Mouse (Mus musculus) heart, adult 11 months (tissue): Measurements from ENCODE around the gene Tjp3.
A peak's percentile ranks its signal among the peaks of the same experiment; 100 is the strongest.

ENCODE experiments used
- DNase-seq: peaks from one replicate; pipeline ENCODE4 v3.0.0; 2022

Tjp3 gene

GRCm38 (mm10) chr10:81319330-81319699, 27.9 kb upstream of the Tjp3 start:
- peak; percentile 96 for DNase-seq

GRCm38 (mm10) chr10:81318589-81319329, 27.4 kb upstream of the Tjp3 start:
- peak; percentile 96 for DNase-seq

- DNase-seq, result peak; percentile 96
Observed at GRCm38 (mm10) chr10:81317273-81317672, 25.9 kb upstream of the Tjp3 start.

GRCm38 (mm10) chr10:81316338-81317060, 25.1 kb upstream of the Tjp3 start:
- no peak for DNase-seq

GRCm38 (mm10) chr10:81315587-81315986, 24.2 kb upstream of the Tjp3 start:
- DNase-seq, result peak; percentile 91

- no peak for DNase-seq
Observed at GRCm38 (mm10) chr10:81314201-81314600, 22.8 kb upstream of the Tjp3 start.

- no peak for DNase-seq
Observed at GRCm38 (mm10) chr10:81313581-81313980, 22.2 kb upstream of the Tjp3 start.

GRCm38 (mm10) chr10:81309571-81309970, 18.2 kb upstream of the Tjp3 start:
- no peak for DNase-seq

- DNase-seq, result peak; percentile 92
Observed at GRCm38 (mm10) chr10:81306837-81307682, 15.7 kb upstream of the Tjp3 start.

GRCm38 (mm10) chr10:81306173-81306668, 14.8 kb upstream of the Tjp3 start:
- peak; percentile 91 for DNase-seq

GRCm38 (mm10) chr10:81305663-81306062, 14.3 kb upstream of the Tjp3 start:
- DNase-seq, result no peak

- peak; percentile 96 for DNase-seq
Observed at GRCm38 (mm10) chr10:81304597-81305238, 13.3 kb upstream of the Tjp3 start.

- DNase-seq, result no peak
Observed at GRCm38 (mm10) chr10:81303761-81304160, 12.4 kb upstream of the Tjp3 start.

- DNase-seq, result peak; percentile 96
Observed at GRCm38 (mm10) chr10:81303258-81303657, 11.9 kb upstream of the Tjp3 start.

- peak; percentile 96 for DNase-seq
Observed at GRCm38 (mm10) chr10:81302781-81303218, 11.4 kb upstream of the Tjp3 start.

- peak; percentile 95 for DNase-seq
Observed at GRCm38 (mm10) chr10:81302288-81302687, 10.9 kb upstream of the Tjp3 start.

GRCm38 (mm10) chr10:81301321-81301720, 9.9 kb upstream of the Tjp3 start:
- peak; percentile 90 for DNase-seq

- DNase-seq, result peak; percentile 91
Observed at GRCm38 (mm10) chr10:81300352-81300907, 9.0 kb upstream of the Tjp3 start.

GRCm38 (mm10) chr10:81299585-81300351, 8.4 kb upstream of the Tjp3 start:
- DNase-seq, result peak; percentile 90

- peak; percentile 97 for DNase-seq
Observed at GRCm38 (mm10) chr10:81298369-81299100, 7.2 kb upstream of the Tjp3 start.

GRCm38 (mm10) chr10:81297845-81298244, 6.5 kb upstream of the Tjp3 start:
- peak; percentile 99 for DNase-seq
